Mouse (Mus musculus) ES-Bruce4 (cell line): Measurements from ENCODE around the gene Isg15.

Experiments used
- CTCF ChIP-seq: IDR thresholded peaks from one replicate; pipeline ENCODE4 v1.8.1; 2011; ENCODE audit warnings: low read depth, low read length
- EP300 ChIP-seq: IDR thresholded peaks from 2 replicates; pipeline ENCODE4 v1.6.1; 2011; ENCODE audit warnings: low read depth, low read length; ENCODE audit not compliant: insufficient read depth
- POLR2A ChIP-seq: IDR thresholded peaks from one replicate; pipeline ENCODE4 v1.8.1; 2011; ENCODE audit warnings: low read length; ENCODE audit not compliant: insufficient read depth

GRCm38 (mm10) chr4:156188162-156188810 is 12.3 kb downstream of the Isg15 start:
- TF ChIP-seq CTCF (no peak), EP300 (no peak), POLR2A (no peak)
